Mouse (Mus musculus) stomach, postnatal 0 days (tissue): Measurements from ENCODE around the gene Lrig2. TPM values are rescaled to one million over a fixed set of nuclear protein-coding genes. Genes with fewer than 3 reads are reported as not detected.

ENCODE experiments used
- ATAC-seq: fragments of 200-750 bp; cut with Nextera tagmentation; 2 replicates; pipeline ENCODE4 v1.8.0; 2017; ENCODE audit not compliant: low FRiP score, low TSS enrichment
- DNase-seq: peaks from one replicate; pipeline ENCODE4 v3.0.0-alpha.2; 2016; ENCODE audit warnings: low spot score
- H3K27ac ChIP-seq: fragments of 300-500 bp; sonication (generic); replicated peaks from 2 replicates; pipeline ENCODE4 v1.5.1; 2014; ENCODE audit warnings: mild to moderate bottlenecking, control low read depth
- H3K27me3 ChIP-seq: fragments of 300-500 bp; sonication (generic); 2 replicates; pipeline ENCODE4 v1.6.1; 2014; ENCODE audit warnings: low read length; ENCODE audit not compliant: control insufficient read depth, insufficient read depth
- H3K36me3 ChIP-seq: fragments of 300-500 bp; sonication (generic); 2 replicates; pipeline ENCODE4 v1.6.1; 2014; ENCODE audit warnings: low read length, mixed read lengths; ENCODE audit not compliant: control insufficient read depth, insufficient read depth
- H3K4me1 ChIP-seq: fragments of 300-500 bp; sonication (generic); replicated peaks from 2 replicates; pipeline ENCODE4 v1.6.1; 2014; ENCODE audit warnings: antibody characterized with exemption; ENCODE audit not compliant: control insufficient read depth, insufficient read depth
- H3K4me2 ChIP-seq: fragments of 300-500 bp; sonication (generic); replicated peaks from 2 replicates; pipeline ENCODE4 v1.6.1; 2014; ENCODE audit warnings: low read depth, mild to moderate bottlenecking, control low read depth, moderate library complexity
- H3K4me3 ChIP-seq: fragments of 300-500 bp; sonication (generic); 2 replicates; pipeline ENCODE4 v1.5.1; 2014; ENCODE audit warnings: low read depth, low read length, control low read depth
- H3K9ac ChIP-seq: fragments of 300-500 bp; sonication (generic); 2 replicates; pipeline ENCODE4 v1.6.1; 2014; ENCODE audit warnings: mild to moderate bottlenecking, low read length, control low read depth, mixed read lengths
- H3K9me3 ChIP-seq: fragments of 300-500 bp; sonication (generic); 2 replicates; pipeline ENCODE4 v1.6.1; 2016; ENCODE audit warnings: low read length; ENCODE audit not compliant: control insufficient read depth
- CTCF ChIP-seq: IDR thresholded peaks from 2 replicates; pipeline ENCODE4 v1.5.1; 2016; ENCODE audit warnings: antibody characterized with exemption, low read depth, mild to moderate bottlenecking, moderate library complexity
- EP300 ChIP-seq: optimal IDR thresholded peaks from 2 replicates; pipeline ENCODE3; 2016; ENCODE audit warnings: antibody characterized with exemption
- WGBS: fragments of 180-500 bp; shearing (Covaris S2); extraction: QIAGEN DNeasy Blood & Tissue Kit; methylation state at CpG from one replicate; pipeline ENCODE4 v1.1.7; 2014; 5-methylcytosine and 5-hydroxymethylcytosine counted together
- polyA plus RNA-seq: library from polyadenylated mRNA; unstranded; fragments of >200 nt; fragmentation: Nextera tagmentation; extraction: Ambion mirVana; gene quantifications from 2 replicates; pipeline ENCODE4 v1.2.1, GENCODE M21; 2015

Lrig2 gene
- polyA plus RNA-seq, 1 experiment from 2014 or later = 6.0 TPM

DNA sequence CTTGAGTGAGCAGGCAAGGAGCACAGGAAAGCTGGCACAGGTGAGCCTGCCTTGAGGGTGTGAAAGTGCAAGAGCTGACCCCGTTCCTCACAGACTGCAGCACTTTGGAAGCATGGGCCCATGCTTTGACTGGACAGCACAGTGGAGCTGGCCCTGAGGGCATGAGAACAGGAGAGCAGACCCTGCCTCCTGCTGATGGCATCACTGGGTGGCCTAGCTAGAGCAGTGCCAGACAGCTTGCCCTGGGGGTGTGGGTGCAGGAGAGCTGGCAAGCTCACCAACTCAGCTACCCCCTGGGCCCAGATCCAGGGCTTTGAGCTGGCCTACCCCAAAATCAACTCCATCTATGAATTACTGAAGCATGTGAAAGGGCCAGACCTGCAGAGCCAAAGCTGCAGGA, 53.1 kb downstream of the Lrig2 start:
- no peak overlapping the region for H3K9ac ChIP-seq
- H3K36me3 ChIP-seq = peaks cover 18% of the 10 kb centered on the region
- no peak for TF ChIP-seq CTCF
- no peak for TF ChIP-seq EP300
- DNase-seq (no peak), ATAC-seq (no peak)
- no peaks in the 10 kb centered on the region for H3K27me3 ChIP-seq
- H3K9me3 ChIP-seq = no peaks in the 10 kb centered on the region
- 88% methylated on average over 1 of the region's 1 CpGs for WGBS
- H3K27ac ChIP-seq = no peak overlapping the region
- H3K4me1 ChIP-seq = no peaks in the 10 kb centered on the region
- no peak overlapping the region for H3K4me3 ChIP-seq
- H3K4me2 ChIP-seq = no peak overlapping the region

DNA sequence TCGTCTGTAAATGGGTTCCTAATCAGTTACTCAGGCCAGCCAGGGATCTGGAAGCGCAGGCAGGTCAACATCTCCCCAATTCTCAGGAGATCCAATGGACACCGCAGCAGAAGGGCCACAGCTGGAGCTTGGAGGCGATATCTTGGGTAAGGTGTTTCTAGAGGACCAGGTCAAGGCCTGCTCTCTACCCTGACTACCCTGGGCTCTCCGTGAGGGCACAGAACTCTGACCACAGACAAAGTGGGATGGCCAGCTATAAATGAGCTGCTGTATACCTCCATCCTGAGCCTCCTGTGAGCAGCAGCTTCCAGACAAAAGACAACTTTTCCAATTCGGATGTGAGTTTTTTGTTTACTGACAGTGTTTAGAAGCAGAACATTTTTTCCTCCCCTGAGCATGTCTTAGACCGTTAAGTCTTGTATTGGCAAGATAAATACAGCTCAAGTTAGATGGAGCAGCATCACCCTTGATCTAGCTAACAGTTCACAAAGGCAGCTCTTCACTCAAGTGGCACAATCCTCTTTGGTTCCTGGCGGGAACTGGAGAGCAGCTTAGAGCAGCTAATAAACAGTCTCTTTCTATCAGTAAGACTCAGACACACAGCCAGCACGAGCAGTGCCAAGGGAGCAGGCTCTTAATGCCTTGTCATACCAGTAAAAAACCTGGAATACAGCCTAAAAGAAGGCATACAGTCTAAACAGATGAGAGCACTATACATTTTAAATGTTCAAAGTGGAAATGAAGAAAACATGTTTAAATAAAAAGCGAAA, 56.0 kb downstream of the Lrig2 start:
- Histone ChIP-seq H3K4me2 (no peak overlapping the region), H3K27me3 (no peaks in the 10 kb centered on the region), H3K36me3 (peaks cover 10% of the 10 kb centered on the region; the same call in 1 of the 2 replicates), H3K4me1 (no peaks in the 10 kb centered on the region), H3K9me3 (no peaks in the 10 kb centered on the region), H3K4me3 (no peak overlapping the region), H3K9ac (no peak overlapping the region), H3K27ac (no peak overlapping the region)
- TF ChIP-seq CTCF = no peak
- TF ChIP-seq EP300 = no peak
- DNase-seq (no peak), ATAC-seq (no peak)
- WGBS = 66% methylated on average over 10 of the region's 10 CpGs

DNA sequence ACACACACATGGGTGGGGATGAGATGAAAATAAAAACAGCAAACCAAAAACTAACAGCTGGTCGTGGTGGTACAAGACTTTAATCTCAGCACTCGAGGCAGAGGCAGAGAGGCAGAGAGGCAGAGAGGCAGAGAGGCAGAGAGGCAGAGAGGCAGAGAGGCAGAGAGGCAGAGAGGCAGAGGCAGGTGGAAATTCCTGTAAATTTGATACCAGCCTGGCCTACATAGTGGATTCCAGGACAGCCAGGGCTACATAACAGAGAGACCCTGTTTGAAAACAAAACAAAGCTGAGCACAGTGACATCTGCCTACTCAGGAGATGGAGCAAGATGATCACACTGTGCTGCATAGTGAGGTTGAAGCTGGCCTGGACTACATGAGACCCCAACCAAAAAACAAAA, 64.5 kb downstream of the Lrig2 start:
- Histone ChIP-seq H3K9me3 (no peaks in the 10 kb centered on the region), H3K4me3 (no peak overlapping the region), H3K27me3 (no peaks in the 10 kb centered on the region), H3K36me3 (no peaks in the 10 kb centered on the region), H3K27ac (no peak overlapping the region), H3K9ac (no peak overlapping the region), H3K4me1 (no peaks in the 10 kb centered on the region), H3K4me2 (no peak overlapping the region)
- no peak for TF ChIP-seq CTCF
- TF ChIP-seq EP300 = no peak
- DNase-seq = no peak
- 66% methylated on average over 2 of the region's 2 CpGs for WGBS
- no peak for ATAC-seq

DNA sequence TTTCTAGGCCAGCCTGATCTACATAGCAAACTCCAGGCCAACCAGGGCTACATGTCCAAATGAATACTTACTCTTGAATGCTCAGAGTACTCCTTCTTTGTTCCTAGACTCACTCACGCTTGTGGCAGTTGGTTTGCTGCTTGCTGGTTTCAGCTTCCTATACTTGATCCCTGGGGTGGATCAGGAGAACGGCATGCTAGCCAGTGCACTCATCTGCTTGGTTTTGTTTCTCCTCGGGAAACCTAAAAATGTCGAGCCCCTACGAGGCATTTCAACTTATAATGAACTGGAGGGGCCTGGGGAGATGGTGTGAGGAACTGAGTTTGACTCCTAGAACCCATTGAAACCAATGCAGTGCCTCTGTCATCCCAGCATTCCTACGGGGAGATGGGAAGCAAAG, 65.0 kb downstream of the Lrig2 start:
- no peak overlapping the region for H3K4me2 ChIP-seq
- no peaks in the 10 kb centered on the region for H3K9me3 ChIP-seq
- H3K4me3 ChIP-seq = no peak overlapping the region
- H3K36me3 ChIP-seq = no peaks in the 10 kb centered on the region
- DNase-seq (no peak), ATAC-seq (no peak)
- no peak for TF ChIP-seq EP300
- no peak for TF ChIP-seq CTCF
- H3K9ac ChIP-seq = no peak overlapping the region
- no peaks in the 10 kb centered on the region for H3K4me1 ChIP-seq
- 80% methylated on average over 6 of the region's 6 CpGs for WGBS
- no peaks in the 10 kb centered on the region for H3K27me3 ChIP-seq
- no peak overlapping the region for H3K27ac ChIP-seq

DNA sequence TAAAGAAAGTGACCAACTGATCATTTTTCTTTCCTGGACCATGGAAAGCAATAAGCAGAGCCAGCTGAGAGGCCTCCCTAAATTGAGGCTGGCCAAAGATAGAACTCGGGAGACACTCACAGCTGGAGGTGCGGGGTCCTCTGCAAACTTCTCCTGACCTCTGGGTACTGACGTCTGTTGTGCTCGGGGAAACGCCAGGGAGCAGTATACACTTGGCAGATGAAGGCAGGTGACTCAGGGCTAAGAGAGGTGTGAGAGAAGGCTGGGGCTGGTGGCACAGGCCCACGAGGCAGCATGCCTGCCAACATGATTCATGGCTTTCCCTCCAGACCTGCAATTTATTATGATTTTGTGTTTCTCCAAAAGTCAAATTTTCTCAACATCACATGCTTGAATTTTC, 66.1 kb downstream of the Lrig2 start:
- no peak overlapping the region for H3K4me3 ChIP-seq
- H3K9me3 ChIP-seq = no peaks in the 10 kb centered on the region
- no peaks in the 10 kb centered on the region for H3K36me3 ChIP-seq
- DNase-seq (peak; percentile 45), ATAC-seq (no peak)
- H3K4me1 ChIP-seq = 0 out of 2 replicates have a peak, but pooled peaks cover 3% of the 10 kb centered on the region
- no peak overlapping the region for H3K27ac ChIP-seq
- no peaks in the 10 kb centered on the region for H3K27me3 ChIP-seq
- WGBS = 25% methylated on average over 6 of the region's 6 CpGs
- TF ChIP-seq CTCF (peak; percentile 62), EP300 (no peak)
- no peak overlapping the region for H3K9ac ChIP-seq
- no peak overlapping the region for H3K4me2 ChIP-seq

DNA sequence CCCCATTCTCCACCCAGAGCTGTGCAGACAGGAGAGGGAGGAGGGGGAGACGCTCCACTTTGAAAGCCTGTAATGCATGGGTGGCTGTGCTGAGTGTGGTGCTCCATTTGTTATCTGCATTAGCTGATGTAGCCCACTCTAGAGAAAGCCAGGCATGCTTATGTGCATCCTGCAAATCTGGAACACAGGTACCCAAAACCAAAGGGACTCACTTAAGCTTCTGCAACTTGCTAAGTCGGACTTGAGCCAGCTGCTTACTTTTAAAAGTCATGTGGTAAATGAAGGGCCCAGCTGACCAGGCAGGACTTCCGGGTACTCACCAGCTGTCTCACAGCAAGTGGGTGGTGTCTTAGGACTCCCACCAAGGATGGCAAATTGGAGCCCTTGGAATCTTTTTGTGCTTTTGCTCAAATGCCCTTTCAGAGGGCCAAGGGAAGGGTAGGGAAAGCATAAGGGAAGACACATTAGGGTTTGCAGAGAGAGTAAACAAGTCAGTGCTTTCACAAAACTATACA, 66.7 kb downstream of the Lrig2 start:
- DNase-seq (no peak), ATAC-seq (no peak)
- no peak overlapping the region for H3K9ac ChIP-seq
- H3K4me2 ChIP-seq = no peak overlapping the region
- 0 out of 2 replicates have a peak, but pooled peaks cover 3% of the 10 kb centered on the region for H3K4me1 ChIP-seq
- H3K27ac ChIP-seq = no peak overlapping the region
- TF ChIP-seq EP300 = no peak
- no peak for TF ChIP-seq CTCF
- H3K9me3 ChIP-seq = no peaks in the 10 kb centered on the region
- 43% methylated on average over 3 of the region's 3 CpGs for WGBS
- H3K4me3 ChIP-seq = no peak overlapping the region
- no peaks in the 10 kb centered on the region for H3K27me3 ChIP-seq
- H3K36me3 ChIP-seq = no peaks in the 10 kb centered on the region
